Mouse (Mus musculus) C2C12 (cell line): ENCODE results near the gene Xpo4. TPM values are rescaled to one million over a fixed set of nuclear protein-coding genes. Genes with fewer than 3 reads are reported as not detected.

Experiments
- H3K27me3 ChIP-seq: one replicate; pipeline ENCODE4 v1.6.1; 2011; ENCODE audit not compliant: control insufficient read depth, insufficient read depth, insufficient read length
- H3K36me3 ChIP-seq: one replicate; pipeline ENCODE4 v1.6.1; 2011; ENCODE audit not compliant: control insufficient read depth, insufficient read depth
- H3K4me3 ChIP-seq: one replicate; pipeline ENCODE4 v1.5.1; 2011; ENCODE audit warnings: mild to moderate bottlenecking, control low read depth; ENCODE audit not compliant: poor library complexity, insufficient read depth, severe bottlenecking
- H3K79me2 ChIP-seq: one replicate; pipeline ENCODE4 v1.6.1; 2011; ENCODE audit not compliant: control insufficient read depth, insufficient read depth
- H3K79me3 ChIP-seq: one replicate; pipeline ENCODE4 v1.6.1; 2011; ENCODE audit warnings: low read depth, control low read depth
- H3ac ChIP-seq: one replicate; pipeline ENCODE3; 2011; ENCODE audit warnings: low read depth; ENCODE audit not compliant: control insufficient read depth, insufficient read length
- CEBPB ChIP-seq: IDR thresholded peaks from one replicate; pipeline ENCODE4 v1.6.1; 2011; ENCODE audit warnings: low read depth, mild to moderate bottlenecking, control low read depth, moderate library complexity
- CTCF ChIP-seq: IDR thresholded peaks from one replicate; pipeline ENCODE4 v1.5.1; 2011; ENCODE audit not compliant: control insufficient read depth, insufficient read depth, insufficient read length
- FOSL1 ChIP-seq: IDR thresholded peaks from one replicate; pipeline ENCODE4 v1.8.0; 2011; ENCODE audit warnings: mild to moderate bottlenecking, low read length; ENCODE audit not compliant: poor library complexity, insufficient read depth, severe bottlenecking
- MAX ChIP-seq: IDR thresholded peaks from one replicate; pipeline ENCODE4 v1.6.1; 2011; ENCODE audit warnings: mild to moderate bottlenecking, control low read depth
- MYOD1 ChIP-seq: IDR thresholded peaks from one replicate; pipeline ENCODE4 v1.6.1; 2011; ENCODE audit warnings: low read depth; ENCODE audit not compliant: control insufficient read depth, insufficient read length
- MYOG ChIP-seq: IDR thresholded peaks from one replicate; pipeline ENCODE4 v1.6.1; 2011; ENCODE audit not compliant: control insufficient read depth, insufficient read length; ENCODE audit errors: extremely low read depth
- USF1 ChIP-seq: IDR thresholded peaks from one replicate; pipeline ENCODE4 v1.6.1; 2011; ENCODE audit warnings: low read depth, mild to moderate bottlenecking, control low read depth, moderate library complexity
- polyA plus RNA-seq: library from polyadenylated mRNA; unstranded; fragments of >200 nt; fragmentation: generic; extraction: Trizol; gene quantifications from one replicate; pipeline ENCODE4 v1.2.1, GENCODE M21; 2012; ENCODE audit warnings: missing spikeins

Gene Xpo4
- polyA plus RNA-seq, 1 experiment: 5.3 TPM

DNA sequence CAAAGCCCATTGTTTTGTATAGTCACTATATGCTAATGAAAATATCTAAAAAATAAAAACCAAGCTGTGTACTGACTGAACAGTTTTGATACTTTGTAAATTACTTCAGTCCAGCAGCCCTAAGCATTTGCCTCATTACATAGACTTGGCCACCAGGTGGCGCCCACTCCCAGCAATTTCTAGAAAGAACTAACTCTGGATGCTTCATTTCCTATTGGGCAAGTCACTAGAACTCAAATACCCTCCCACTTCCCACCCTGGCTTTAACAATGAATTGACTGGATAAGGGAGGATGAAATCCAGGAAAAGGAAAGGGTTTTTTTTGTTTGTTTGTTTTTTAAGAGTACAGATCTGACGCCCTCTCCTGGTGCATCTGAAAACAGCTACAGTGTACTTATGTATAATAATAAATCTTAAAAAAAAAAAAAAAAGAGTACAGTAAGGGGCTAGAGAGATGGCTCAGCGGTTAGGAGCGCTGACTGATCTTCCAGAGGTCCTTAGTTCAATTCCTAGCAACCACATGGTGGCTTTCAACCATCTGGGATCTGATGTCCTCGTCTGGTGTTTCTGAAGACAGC is 14.8 kb upstream of the Xpo4 start:
- H3K27me3 ChIP-seq: no peaks in the 10 kb centered on the region
- H3K4me3 ChIP-seq: no peak overlapping the region
- H3K79me3 ChIP-seq: no peaks in the 10 kb centered on the region
- H3ac ChIP-seq: no peak overlapping the region
- TF ChIP-seq MYOG: no peak
- no peak for TF ChIP-seq CTCF
- no peak for TF ChIP-seq FOSL1
- no peak for TF ChIP-seq MYOD1
- no peak for TF ChIP-seq USF1
- TF ChIP-seq CEBPB: no peak
- no peak for TF ChIP-seq MAX
- H3K79me2 ChIP-seq: no peaks in the 10 kb centered on the region
- H3K36me3 ChIP-seq: no peaks in the 10 kb centered on the region

DNA sequence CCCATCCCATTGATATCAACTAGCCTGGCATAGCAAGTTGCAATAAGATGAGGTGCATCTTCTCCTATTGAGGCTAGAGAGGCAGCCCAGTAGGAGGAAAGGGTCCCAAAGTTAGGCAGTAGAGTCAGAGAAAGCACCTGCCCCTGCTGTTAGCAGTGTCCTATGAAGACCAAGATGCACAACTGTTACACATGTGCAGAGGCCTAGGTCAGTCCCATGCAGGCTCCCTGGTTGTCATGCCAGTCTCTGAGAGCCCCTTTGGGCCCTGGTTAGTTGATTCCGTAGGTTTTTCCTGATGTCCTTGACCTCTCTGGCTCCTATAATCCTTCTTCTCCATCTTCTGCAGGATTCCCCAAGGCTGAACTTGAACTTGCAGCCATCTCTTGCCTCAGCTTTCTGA is 14.3 kb upstream of the Xpo4 start:
- H3K79me3 ChIP-seq: no peaks in the 10 kb centered on the region
- H3K27me3 ChIP-seq: no peaks in the 10 kb centered on the region
- no peak overlapping the region for H3ac ChIP-seq
- no peak for TF ChIP-seq FOSL1
- TF ChIP-seq MYOD1: no peak
- TF ChIP-seq MYOG: no peak
- TF ChIP-seq CTCF: no peak
- TF ChIP-seq USF1: no peak
- TF ChIP-seq MAX: no peak
- no peak for TF ChIP-seq CEBPB
- no peaks in the 10 kb centered on the region for H3K36me3 ChIP-seq
- no peaks in the 10 kb centered on the region for H3K79me2 ChIP-seq
- H3K4me3 ChIP-seq: no peak overlapping the region

DNA sequence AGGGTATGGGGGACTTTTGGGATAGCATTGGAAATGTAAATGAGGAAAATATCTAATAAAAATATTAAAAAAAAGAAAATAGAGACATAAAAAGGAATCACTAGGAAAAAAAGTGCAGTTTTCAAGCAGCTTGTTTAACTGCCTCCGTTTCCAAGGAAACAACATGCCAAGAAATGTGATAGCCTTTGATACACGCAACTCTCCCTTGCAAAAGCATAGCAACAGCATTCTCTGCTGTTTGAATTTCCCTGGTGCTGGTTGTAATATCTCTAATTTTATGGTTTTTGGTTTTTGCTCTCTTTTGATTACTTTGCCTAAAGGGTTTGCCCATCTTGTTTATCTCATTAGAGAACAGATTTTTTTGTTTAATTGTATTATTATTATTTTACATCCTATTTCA is 10.3 kb upstream of the Xpo4 start:
- H3K36me3 ChIP-seq: no peaks in the 10 kb centered on the region
- no peak overlapping the region for H3ac ChIP-seq
- no peak overlapping the region for H3K4me3 ChIP-seq
- no peaks in the 10 kb centered on the region for H3K79me3 ChIP-seq
- TF ChIP-seq MYOG (no peak), CEBPB (no peak), USF1 (no peak)
- H3K27me3 ChIP-seq: no peaks in the 10 kb centered on the region
- no peaks in the 10 kb centered on the region for H3K79me2 ChIP-seq

DNA sequence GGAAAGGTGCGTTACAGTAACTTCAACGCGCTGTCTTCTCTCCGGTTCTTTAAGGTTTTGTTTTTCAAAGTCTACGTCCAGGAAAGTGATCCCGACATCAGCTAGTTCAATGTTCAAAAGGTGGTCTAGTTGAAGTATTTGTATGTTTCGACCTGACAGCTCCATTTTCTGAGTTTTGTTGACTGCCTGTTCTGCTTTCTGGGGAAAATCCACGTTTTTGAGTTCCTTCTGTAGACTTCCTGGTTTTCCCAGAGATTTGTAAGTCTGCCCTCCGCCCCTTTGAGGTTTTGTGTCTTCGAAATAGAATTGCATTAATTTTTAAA is 359 bp upstream of the Xpo4 start:
- H3K27me3 ChIP-seq: no peaks in the 10 kb centered on the region
- TF ChIP-seq CTCF: no peak
- no peak for TF ChIP-seq CEBPB
- TF ChIP-seq FOSL1: no peak
- H3K79me3 ChIP-seq: peaks cover 42% of the 10 kb centered on the region
- peak overlapping the region; percentile 78 for H3ac ChIP-seq
- H3K79me2 ChIP-seq: peaks cover 58% of the 10 kb centered on the region
- H3K4me3 ChIP-seq: peak overlapping the region; percentile 95
- H3K36me3 ChIP-seq: peaks cover 11% of the 10 kb centered on the region

DNA sequence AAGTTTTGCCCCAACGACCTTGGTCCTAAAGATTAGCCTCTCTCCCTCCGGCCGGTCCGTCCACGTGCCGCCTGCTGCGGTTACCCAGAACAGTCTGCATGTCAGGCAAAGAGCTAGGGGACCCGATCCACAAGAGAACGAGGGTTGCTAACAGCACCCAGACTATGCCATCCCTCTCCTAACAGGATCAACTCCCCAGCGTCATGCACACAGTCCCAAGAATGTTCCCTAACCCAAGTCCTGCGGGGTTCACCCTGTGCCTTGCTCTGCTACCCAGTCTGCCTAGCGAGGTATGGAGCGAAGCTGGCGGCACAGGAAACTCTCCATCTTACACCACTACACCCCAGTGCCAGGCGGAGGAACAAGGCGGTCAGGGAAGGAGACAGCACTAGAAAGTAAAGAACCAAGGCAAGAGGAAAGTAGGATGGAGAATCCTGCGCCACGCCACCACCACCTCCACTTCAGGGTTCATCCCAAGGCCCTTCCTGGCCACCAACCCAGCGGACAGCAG is 864 bp downstream of the Xpo4 start:
- peak; percentile 77 for TF ChIP-seq MAX
- no peak for TF ChIP-seq CTCF
- Histone ChIP-seq H3K79me3 (peaks cover 53% of the 10 kb centered on the region), H3K79me2 (peaks cover 71% of the 10 kb centered on the region), H3K36me3 (peaks cover 11% of the 10 kb centered on the region), H3ac (peak overlapping the region; percentile 78), H3K4me3 (peak overlapping the region; percentile 95), H3K27me3 (no peaks in the 10 kb centered on the region)

DNA sequence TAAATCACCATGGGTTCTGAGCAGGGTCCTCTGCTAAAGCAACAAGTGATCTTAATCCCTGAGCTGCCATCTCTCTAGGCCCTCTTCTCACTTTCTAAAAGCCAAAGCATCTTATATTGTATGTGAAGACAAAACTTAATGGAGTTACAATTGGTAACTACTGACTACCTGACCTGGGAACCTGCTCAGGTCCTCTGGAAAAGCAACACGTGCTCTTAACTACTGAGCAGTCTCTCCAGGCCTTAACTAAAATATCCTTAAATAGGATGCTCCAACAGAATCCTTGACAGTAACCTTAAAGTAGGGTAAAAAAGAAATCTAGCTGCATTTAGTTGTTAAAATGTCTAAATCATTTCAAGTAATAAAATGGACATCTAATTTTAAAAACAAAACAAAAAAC is 1.6 kb downstream of the Xpo4 start:
- H3K36me3 ChIP-seq: peaks cover 11% of the 10 kb centered on the region
- TF ChIP-seq CEBPB: no peak
- peak; percentile 40 for TF ChIP-seq MAX
- no peaks in the 10 kb centered on the region for H3K27me3 ChIP-seq

DNA sequence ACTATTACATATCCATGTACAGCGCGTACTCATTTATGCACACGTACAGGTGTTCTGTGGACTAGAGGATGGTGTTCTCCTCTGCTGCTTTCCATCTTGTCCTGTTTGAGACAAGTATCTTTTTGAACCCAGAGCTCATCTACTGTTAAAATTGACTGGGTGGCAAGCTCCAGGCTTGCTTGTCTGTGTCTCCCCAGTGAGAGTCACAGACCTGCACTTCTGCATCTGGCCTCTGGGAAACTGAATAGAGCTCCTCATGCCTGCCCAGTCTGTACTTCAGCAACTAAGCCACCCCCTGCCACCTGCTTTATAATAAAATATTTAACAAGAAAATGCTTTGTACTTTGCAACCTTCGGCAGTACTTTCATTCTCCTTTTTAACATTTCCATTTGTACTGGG is 6.9 kb downstream of the Xpo4 start:
- Histone ChIP-seq H3K27me3 (no peaks in the 10 kb centered on the region), H3K79me3 (peaks cover 89% of the 10 kb centered on the region), H3K36me3 (peaks cover 11% of the 10 kb centered on the region), H3K4me3 (no peak overlapping the region), H3ac (no peak overlapping the region), H3K79me2 (peaks cover 100% of the 10 kb centered on the region)
- TF ChIP-seq USF1 (no peak), MYOD1 (no peak), CEBPB (no peak), MYOG (no peak), MAX (no peak), CTCF (no peak), FOSL1 (no peak)

More for the DNA sequence above, 1.6 kb downstream of the Xpo4 start:
- H3K4me3 ChIP-seq: peak overlapping the region; percentile 95
- peak overlapping the region; percentile 12 for H3ac ChIP-seq
- H3K79me2 ChIP-seq: peaks cover 78% of the 10 kb centered on the region
- H3K79me3 ChIP-seq: peaks cover 58% of the 10 kb centered on the region
